Mouse (Mus musculus): ENCODE data around the gene Timm8a2.

DNA sequence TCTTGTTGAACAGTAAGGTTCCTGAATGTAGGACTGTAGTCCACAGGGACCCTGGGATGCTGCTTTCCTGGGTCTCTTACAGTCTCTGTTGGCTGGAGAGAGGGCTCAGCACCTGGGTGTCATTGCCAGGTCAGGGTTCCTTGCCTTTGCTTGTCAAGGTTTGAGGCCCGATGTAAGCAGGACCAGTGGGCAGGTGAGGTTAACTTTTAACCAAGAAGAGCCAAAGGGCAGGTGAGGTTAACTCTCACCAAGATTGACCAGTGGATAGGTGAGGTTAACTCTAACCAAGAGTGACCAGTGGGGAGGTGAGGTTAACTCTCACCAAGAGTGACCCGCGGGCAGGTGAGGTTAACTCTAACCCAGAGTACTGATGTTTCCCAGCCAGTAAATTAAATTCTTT is 45.1 kb upstream of the Timm8a2 start:
- TF ChIP-seq EP300 (IDR thresholded peaks at IDR 0.05; ENCODE audit: low read length) (no peak), KAT2A (IDR thresholded peaks at IDR 0.05; ENCODE audit: insufficient replicate concordance, low read length) (no peak), POLR2A (IDR thresholded peaks at IDR 0.05; ENCODE audit: low read depth, low read length) (no peak), MAZ (IDR thresholded peaks at IDR 0.05; ENCODE audit: low read depth, low read length) (no peak), CTCF (conservative IDR thresholded peaks at IDR 0.05 in 1 of 2, IDR thresholded peaks at IDR 0.05 in 1 of 2; ENCODE audit: low read depth in 2 of 2, low read length in 2 of 2) (no peak), TBP (conservative IDR thresholded peaks at IDR 0.05; ENCODE audit: low read depth, low read length) (no peak), ZNF384 (IDR thresholded peaks at IDR 0.05; ENCODE audit: low read depth, low read length) (no peak), ETS1 (conservative IDR thresholded peaks at IDR 0.05; ENCODE audit: low read depth, low read length) (no peak), GABPA (IDR thresholded peaks at IDR 0.05; ENCODE audit: insufficient replicate concordance, low read depth, low read length) (no peak)
